Mouse (Mus musculus) myocyte (in vitro differentiated cells): ENCODE results near the gene Ankrd35. TPM values are rescaled to one million over a fixed set of nuclear protein-coding genes. Genes with fewer than 3 reads are reported as not detected.

ENCODE experiments used
- H3K27me3 ChIP-seq: one replicate; pipeline ENCODE4 v1.6.1; 2011; ENCODE audit not compliant: control insufficient read depth, insufficient read depth, insufficient read length
- H3K36me3 ChIP-seq: one replicate; pipeline ENCODE4 v1.6.1; 2011; ENCODE audit not compliant: control insufficient read depth, insufficient read depth
- H3K4me2 ChIP-seq: one replicate; pipeline ENCODE4 v1.6.1; 2011; ENCODE audit warnings: low read depth, control low read depth
- H3K4me3 ChIP-seq: one replicate; pipeline ENCODE4 v1.5.1; 2011; ENCODE audit warnings: mild to moderate bottlenecking, control low read depth, moderate library complexity
- H3K79me2 ChIP-seq: one replicate; pipeline ENCODE4 v1.6.1; 2011; ENCODE audit not compliant: control insufficient read depth, insufficient read depth
- H3ac ChIP-seq: one replicate; pipeline ENCODE4 v1.6.1; 2011; ENCODE audit not compliant: control insufficient read depth, insufficient read length
- CEBPB ChIP-seq: IDR thresholded peaks from 2 replicates; pipeline ENCODE4 v1.6.1; 2011; ENCODE audit warnings: mild to moderate bottlenecking, moderate library complexity; ENCODE audit not compliant: poor library complexity, insufficient read depth, severe bottlenecking
- E2F4 ChIP-seq: IDR thresholded peaks from one replicate; pipeline ENCODE4 v1.6.1; 2011; ENCODE audit warnings: mild to moderate bottlenecking, control low read depth, moderate library complexity; ENCODE audit not compliant: insufficient read depth
- MAX ChIP-seq: IDR thresholded peaks from one replicate; pipeline ENCODE4 v1.6.1; 2011; ENCODE audit warnings: low read depth, mild to moderate bottlenecking, control low read depth
- MYOD1 ChIP-seq, 3 experiments: IDR thresholded peaks; one replicate each; pipeline ENCODE4 v1.6.1; 2011; ENCODE audit warnings: control low read depth in 2 of 3, low read depth in 2 of 3, mild to moderate bottlenecking in 2 of 3, moderate library complexity in 1 of 3; ENCODE audit not compliant: insufficient read length in 2 of 3, control insufficient read depth in 1 of 3
- MYOG ChIP-seq, 3 experiments: IDR thresholded peaks; one replicate each; pipeline ENCODE4 v1.6.1; 2011; ENCODE audit warnings: control low read depth in 2 of 3, low read depth in 2 of 3, mild to moderate bottlenecking in 2 of 3; ENCODE audit not compliant: insufficient read length in 2 of 3, control insufficient read depth in 1 of 3, insufficient read depth in 1 of 3
- POLR2A ChIP-seq: IDR thresholded peaks from one replicate; pipeline ENCODE4 v1.6.1; 2011; ENCODE audit warnings: low read depth, mild to moderate bottlenecking, control low read depth, moderate library complexity; ENCODE audit not compliant: insufficient read length
- POLR2AphosphoS2 ChIP-seq: IDR thresholded peaks from one replicate; pipeline ENCODE4 v1.6.1; 2011; ENCODE audit warnings: low read depth, control low read depth; ENCODE audit not compliant: insufficient read length
- REST ChIP-seq: IDR thresholded peaks from one replicate; pipeline ENCODE4 v1.6.1; 2011; ENCODE audit warnings: mild to moderate bottlenecking, control low read depth, moderate library complexity; ENCODE audit not compliant: insufficient read depth, insufficient read length
- SRF ChIP-seq: IDR thresholded peaks from one replicate; pipeline ENCODE4 v1.6.1; 2011; ENCODE audit warnings: low read depth; ENCODE audit not compliant: control insufficient read depth, insufficient read length
- TCF12 ChIP-seq: IDR thresholded peaks from one replicate; pipeline ENCODE4 v1.6.1; 2011; ENCODE audit warnings: mild to moderate bottlenecking, control low read depth; ENCODE audit not compliant: poor library complexity, insufficient read depth, severe bottlenecking
- TCF3 ChIP-seq: IDR thresholded peaks from one replicate; pipeline ENCODE4 v1.6.1; 2011; ENCODE audit warnings: low read depth, control low read depth; ENCODE audit not compliant: insufficient read length
- USF1 ChIP-seq: IDR thresholded peaks from one replicate; pipeline ENCODE4 v1.6.1; 2011; ENCODE audit warnings: low read depth, mild to moderate bottlenecking, control low read depth, moderate library complexity
- polyA plus RNA-seq: library from polyadenylated mRNA; unstranded; fragments of >200 nt; fragmentation: generic; extraction: Trizol; gene quantifications from one replicate; pipeline ENCODE4 v1.2.1, GENCODE M21; 2012; ENCODE audit warnings: missing spikeins

Gene Ankrd35
- polyA plus RNA-seq = 0.37 TPM

DNA sequence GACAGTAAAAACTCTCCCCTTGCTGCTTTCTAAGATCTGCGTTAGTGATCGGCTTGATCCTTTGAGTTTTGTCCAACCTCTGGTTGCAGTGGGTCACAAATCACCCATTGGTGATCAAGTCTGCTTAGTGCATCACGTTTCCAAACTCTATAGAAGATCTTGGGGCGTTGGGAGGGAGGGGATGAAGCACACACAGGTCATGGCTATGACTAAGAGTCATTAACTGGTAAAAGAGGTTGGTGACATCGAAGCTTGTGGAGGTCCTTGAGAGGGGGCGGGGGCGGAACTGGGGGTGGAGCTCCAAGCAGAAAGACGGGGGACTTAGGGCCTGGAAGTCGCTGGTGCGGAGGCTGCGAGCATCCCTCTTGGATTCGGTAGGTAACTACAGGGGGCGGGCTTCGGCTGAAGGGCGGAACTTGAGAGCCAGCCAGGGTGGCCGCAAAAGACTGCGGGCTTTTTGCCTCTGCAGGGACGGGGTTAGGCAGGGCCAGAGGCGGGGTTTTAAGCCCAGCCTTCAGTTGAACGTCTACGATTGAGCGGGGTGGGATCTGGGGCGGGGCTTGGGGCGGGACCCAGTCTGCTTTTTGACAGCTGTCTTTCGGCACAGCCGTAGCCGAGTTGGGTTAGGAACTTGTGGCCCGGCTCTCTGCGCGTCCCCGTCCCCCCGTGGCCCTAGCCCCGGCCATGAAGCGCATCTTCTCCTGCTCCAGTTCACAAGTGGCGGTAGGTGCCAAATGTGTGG is at the start of gene Ankrd35:
Ankrd35 (plus strand) TSS at position 405 of the 742 bp plus-strand sequence.
- TF ChIP-seq MYOD1 (IDR thresholded peaks at IDR 0.05; ENCODE audit: control insufficient read depth in 1 of 3, insufficient read length in 2 of 3, low read depth in 2 of 3) (no peak), TCF12 (no peak), SRF (no peak), MAX (no peak), POLR2AphosphoS2 (no peak), E2F4 (no peak), USF1 (no peak), MYOG (IDR thresholded peaks at IDR 0.05; ENCODE audit: control insufficient read depth in 1 of 3, insufficient read depth in 1 of 3, insufficient read length in 2 of 3, low read depth in 2 of 3) (no peak), CEBPB (no peak), TCF3 (no peak), REST (no peak)
- no peaks in the 10 kb centered on the region for H3K27me3 ChIP-seq
- H3K79me2 ChIP-seq = no peaks in the 10 kb centered on the region
- H3K36me3 ChIP-seq = no peaks in the 10 kb centered on the region
- H3K4me2 ChIP-seq = peak within 1 kb of the TSS; percentile 62
- H3ac ChIP-seq = no peak within 1 kb of the TSS
- H3K4me3 ChIP-seq = no peak within 1 kb of the TSS

DNA sequence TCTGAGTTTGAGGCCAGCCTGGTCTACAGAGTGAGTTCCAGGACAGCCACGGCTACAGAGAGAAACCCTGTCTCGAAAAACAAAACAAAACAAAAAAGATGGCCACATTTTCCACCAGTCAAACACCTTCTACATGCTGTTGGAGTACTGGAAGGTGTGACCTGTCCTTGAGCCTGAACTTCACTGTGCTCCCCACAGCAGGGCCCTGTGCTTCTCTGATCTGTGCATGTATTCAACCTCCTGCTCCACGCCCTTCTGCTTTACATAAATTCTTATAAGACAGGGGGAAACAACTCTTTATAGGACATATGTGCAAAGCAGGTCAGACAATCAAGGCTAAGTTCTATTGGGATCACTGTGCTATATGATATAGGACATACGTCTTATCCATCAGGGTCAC is 46.7 kb upstream of the Ankrd35 start:
- peaks cover 24% of the 10 kb centered on the region for H3K36me3 ChIP-seq
- no peaks in the 10 kb centered on the region for H3K79me2 ChIP-seq
- H3K4me3 ChIP-seq = no peak overlapping the region
- no peak overlapping the region for H3K4me2 ChIP-seq
- no peak overlapping the region for H3ac ChIP-seq
- H3K27me3 ChIP-seq = no peaks in the 10 kb centered on the region
- TF ChIP-seq MAX = no peak
- no peak for TF ChIP-seq TCF3

DNA sequence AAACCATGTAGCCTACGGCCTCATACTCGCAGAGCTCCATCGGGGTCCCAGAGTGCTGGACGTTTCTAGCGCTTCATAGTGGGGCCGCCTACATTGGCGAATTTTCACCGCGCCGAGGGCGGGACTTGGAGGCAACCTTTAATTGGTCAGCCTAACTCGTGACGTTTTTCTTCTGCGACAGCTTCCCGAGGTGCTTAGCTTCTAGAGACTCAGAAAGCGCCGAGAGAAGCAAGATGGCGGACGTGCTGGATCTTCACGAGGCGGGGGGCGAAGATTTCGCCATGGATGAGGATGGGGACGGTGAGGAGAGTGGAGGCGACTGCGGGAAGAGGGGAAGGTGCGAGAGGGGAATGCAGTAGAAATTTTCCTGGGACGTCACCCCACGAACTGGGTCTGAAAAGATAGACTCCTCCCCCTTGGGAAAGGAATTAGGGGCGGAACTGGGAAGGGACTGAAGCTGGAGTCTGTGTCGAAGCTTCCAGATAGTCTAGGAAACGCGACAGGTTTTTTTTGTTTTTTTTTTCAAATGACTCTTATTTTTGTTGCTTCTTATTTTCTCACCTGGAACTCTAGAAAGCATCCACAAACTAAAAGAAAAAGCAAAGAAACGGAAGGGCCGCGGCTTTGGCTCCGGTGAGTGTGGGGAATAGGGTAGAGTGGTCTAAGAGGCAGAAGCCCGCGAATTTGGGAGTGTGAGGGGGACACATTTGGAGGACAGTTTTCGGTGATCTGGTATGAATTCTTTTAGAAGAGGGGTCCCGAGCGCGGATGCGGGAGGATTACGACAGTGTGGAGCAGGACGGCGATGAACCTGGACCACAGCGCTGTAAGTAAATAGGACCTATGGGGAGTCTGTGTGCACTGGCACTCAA is 40.0 kb upstream of the Ankrd35 start, which contains the start of gene Rbm8a:
Rbm8a (plus strand) TSS at position 205 of the 872 bp plus-strand sequence.
- TF ChIP-seq MYOD1 (IDR thresholded peaks at IDR 0.05; ENCODE audit: control insufficient read depth in 1 of 3, insufficient read length in 2 of 3, low read depth in 2 of 3) = no peak
- TF ChIP-seq USF1 = no peak
- TF ChIP-seq REST = no peak
- peak; percentile 79 for TF ChIP-seq POLR2AphosphoS2
- no peak for TF ChIP-seq TCF12
- TF ChIP-seq MAX = no peak
- TF ChIP-seq POLR2A = peak; percentile 66
- TF ChIP-seq CEBPB = no peak
- TF ChIP-seq MYOG (IDR thresholded peaks at IDR 0.05; ENCODE audit: control insufficient read depth in 1 of 3, insufficient read depth in 1 of 3, insufficient read length in 2 of 3, low read depth in 2 of 3) = no peak
- peak; percentile 61 for TF ChIP-seq SRF
- peak; percentile 61 for TF ChIP-seq E2F4
- H3K27me3 ChIP-seq = no peaks in the 10 kb centered on the region
- peak within 1 kb of the TSS; percentile 84 for H3K4me2 ChIP-seq
- H3K79me2 ChIP-seq = peaks cover 18% of the 10 kb centered on the region
- peak within 1 kb of the TSS; percentile 66 for H3ac ChIP-seq
- peaks cover 10% of the 10 kb centered on the region for H3K36me3 ChIP-seq
- H3K4me3 ChIP-seq = peak within 1 kb of the TSS; percentile 78

DNA sequence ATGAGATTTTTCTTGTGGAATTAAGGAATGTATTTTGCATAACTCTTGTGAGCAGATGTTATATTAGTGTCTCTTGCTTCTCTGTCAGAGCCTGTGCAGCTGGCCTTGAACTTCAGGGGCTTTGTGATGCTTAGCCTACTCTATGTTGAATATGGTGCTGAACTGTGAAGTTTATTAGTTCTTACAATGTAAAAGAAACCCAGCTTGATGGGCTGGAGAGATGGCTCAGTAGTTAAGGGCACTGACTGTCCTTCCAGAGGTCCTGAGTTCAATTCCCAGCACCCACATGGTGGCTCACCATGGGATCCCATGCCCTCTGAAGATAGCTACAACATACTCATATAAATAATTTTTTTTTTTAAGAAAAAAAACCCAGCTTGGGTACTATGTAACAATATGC is 37.9 kb upstream of the Ankrd35 start:
- peaks cover 10% of the 10 kb centered on the region for H3K36me3 ChIP-seq
- TF ChIP-seq MYOG (IDR thresholded peaks at IDR 0.05; ENCODE audit: control insufficient read depth in 1 of 3, insufficient read depth in 1 of 3, insufficient read length in 2 of 3, low read depth in 2 of 3) = no peak
- no peak for TF ChIP-seq SRF
- TF ChIP-seq TCF3 = no peak
- TF ChIP-seq E2F4 = no peak
- no peak for TF ChIP-seq USF1
- no peak for TF ChIP-seq POLR2A
- no peak for TF ChIP-seq MYOD1 (IDR thresholded peaks at IDR 0.05; ENCODE audit: control insufficient read depth in 1 of 3, insufficient read length in 2 of 3, low read depth in 2 of 3)
- TF ChIP-seq POLR2AphosphoS2 = no peak
- H3K79me2 ChIP-seq = peaks cover 18% of the 10 kb centered on the region
- H3K4me3 ChIP-seq = no peak overlapping the region
- no peaks in the 10 kb centered on the region for H3K27me3 ChIP-seq
- H3ac ChIP-seq = no peak overlapping the region
- no peak overlapping the region for H3K4me2 ChIP-seq
